Mouse (Mus musculus) gastrocnemius, adult 2 months (tissue): ENCODE results near the gene Trcg1. TPM values are rescaled to one million over a fixed set of nuclear protein-coding genes. Genes with fewer than 3 reads are reported as not detected.
A peak's percentile ranks its signal among the peaks of the same experiment; 100 is the strongest.

ENCODE experiments used
- DNase-seq: peaks from one replicate; pipeline ENCODE4 v3.0.0; 2022
- H3K27ac ChIP-seq: fragments of 200-600 bp; 2 replicates; pipeline ENCODE4 v1.8.1; 2022; ENCODE audit warnings: mild to moderate bottlenecking
- H3K4me3 ChIP-seq: fragments of 200-600 bp; 2 replicates; pipeline ENCODE4 v1.8.1; 2022; ENCODE audit warnings: mild to moderate bottlenecking, moderate library complexity
- CTCF ChIP-seq: fragments of 200-600 bp; IDR thresholded peaks from 2 replicates; pipeline ENCODE4 v1.8.1; 2022; ENCODE audit warnings: antibody characterized with exemption, mild to moderate bottlenecking, moderate library complexity
- intact Hi-C: fragments of 180-260 bp; cut with DNase I; formaldehyde crosslinking; loops from one replicate; pipeline ENCODE4 v1.15.1; 2025
- total RNA-seq, 2 experiments: library from RNA; stranded (reverse); gene quantifications; 2 replicates each; pipeline ENCODE4 v1.2.3; 2021

Trcg1 gene
- total RNA-seq, 2 experiments from 2014 or later: not detected

- Histone ChIP-seq H3K27ac (no peak overlapping the region), H3K4me3 (no peak overlapping the region)
- no peak for TF ChIP-seq CTCF
- intact Hi-C loops: no loop called here
- DNase-seq: no peak
These were observed 6.6 kb downstream of the Trcg1 start for GRCm38 (mm10) chr9:57242916-57243315.

DNA sequence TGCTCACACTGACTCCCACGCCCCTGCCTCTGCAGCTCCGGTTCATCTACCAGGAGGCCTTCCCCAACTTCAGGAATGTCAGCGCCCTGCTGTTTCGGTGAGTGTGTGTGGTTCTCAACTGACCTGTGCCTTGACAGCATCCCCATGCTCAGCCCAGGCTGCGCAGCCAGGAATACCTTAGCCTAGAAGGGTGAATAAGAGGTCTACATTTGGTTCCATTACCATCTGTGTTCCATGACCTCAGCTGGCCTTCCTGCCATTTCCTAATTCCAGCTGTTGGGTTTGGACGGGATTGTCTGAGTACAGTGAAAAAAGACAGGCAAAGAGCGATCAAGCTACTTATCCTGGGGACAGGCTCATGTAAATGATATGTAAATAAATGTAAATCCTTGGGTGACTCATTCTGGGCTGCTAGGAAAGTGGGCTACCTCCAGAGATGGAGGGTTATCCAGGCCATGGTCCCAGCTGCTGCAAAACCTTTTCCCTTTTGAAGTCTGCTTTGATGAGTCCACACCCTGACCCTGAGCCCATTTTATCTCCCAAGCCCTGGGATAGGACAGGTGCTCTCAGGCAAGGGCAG is 7.8 kb downstream of the Trcg1 start:
- no peak overlapping the region for H3K27ac ChIP-seq
- no peak overlapping the region for H3K4me3 ChIP-seq
- TF ChIP-seq CTCF: no peak
- intact Hi-C loops: no loop called here
- no peak for DNase-seq

- Histone ChIP-seq H3K4me3 (no peak overlapping the region), H3K27ac (no peak overlapping the region)
- TF ChIP-seq CTCF: no peak
- intact Hi-C loops: no loop called here
- no peak for DNase-seq
These were observed 10.1 kb downstream of the Trcg1 start for GRCm38 (mm10) chr9:57246482-57246881.

- no peak overlapping the region for H3K27ac ChIP-seq
- TF ChIP-seq CTCF: no peak
- intact Hi-C loops: no loop called here
These were observed 10.9 kb downstream of the Trcg1 start for GRCm38 (mm10) chr9:57247201-57247671.

DNA sequence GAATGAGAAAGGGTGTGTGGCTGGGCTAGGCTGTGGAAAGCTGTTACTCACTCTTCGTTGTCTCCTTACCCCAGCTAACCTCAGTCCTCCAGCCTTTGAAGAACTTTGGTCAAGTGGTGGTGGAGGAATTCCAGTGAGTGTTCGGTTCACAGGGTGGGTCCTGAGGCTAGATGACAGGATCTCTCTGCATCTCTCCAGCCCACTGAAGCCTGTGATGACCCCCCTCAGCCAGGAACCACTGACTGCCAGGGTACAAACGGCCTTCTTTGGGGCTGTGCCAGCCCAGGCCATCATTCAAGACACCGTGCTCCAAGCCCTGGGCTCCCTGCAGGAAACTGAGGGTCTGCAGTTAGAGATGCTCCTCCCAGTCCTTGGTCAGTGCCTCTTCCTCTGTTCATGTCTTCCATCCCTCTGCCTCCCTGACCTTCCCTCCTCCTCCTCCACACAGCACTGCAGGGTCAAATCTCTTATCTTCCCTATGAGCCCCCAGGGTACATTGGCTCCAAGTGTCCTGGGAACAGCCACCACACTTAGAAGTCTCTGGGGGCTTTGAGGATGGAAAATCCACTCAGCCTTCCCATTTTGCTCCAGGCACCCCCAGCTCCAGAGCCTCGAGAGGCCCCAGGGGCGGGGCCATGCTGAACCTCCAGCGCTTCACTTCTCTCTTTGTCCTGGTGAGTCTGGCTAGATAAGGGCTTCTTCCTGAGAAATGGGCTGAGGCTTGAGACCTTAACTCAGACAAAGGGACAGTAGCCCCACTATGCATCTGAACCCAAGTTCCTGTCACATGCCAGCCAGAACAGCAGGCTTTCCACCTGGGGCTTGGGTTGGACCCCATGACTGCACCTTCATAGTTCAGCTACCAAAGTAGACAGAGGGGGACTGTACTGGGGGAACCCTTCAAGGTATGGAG is 11.9 kb downstream of the Trcg1 start:
- intact Hi-C loops: no loop called here
- TF ChIP-seq CTCF: no peak
- DNase-seq: no peak

More at GRCm38 (mm10) chr9:57247201-57247671, 10.9 kb downstream of the Trcg1 start:
- no peak for DNase-seq
- no peak overlapping the region for H3K4me3 ChIP-seq

DNA sequence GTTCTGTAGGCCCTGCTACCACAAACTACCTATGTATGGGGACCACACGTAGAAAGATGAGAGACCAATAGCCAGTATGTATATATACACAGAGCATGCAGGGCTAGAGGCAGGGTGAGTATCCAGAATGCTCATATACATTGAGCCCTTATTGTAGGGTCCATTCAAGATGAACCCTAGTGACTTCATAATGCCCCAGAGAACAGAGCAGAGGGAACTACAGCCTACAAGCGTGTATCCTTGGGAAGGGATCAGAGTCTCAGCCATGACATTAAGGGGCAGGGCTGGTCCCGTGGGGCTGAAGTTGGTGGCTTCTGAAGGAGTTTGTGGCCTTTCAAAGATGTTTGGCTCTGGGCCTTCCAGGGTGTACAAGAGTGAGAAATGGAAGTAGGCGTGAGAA is 13.7 kb downstream of the Trcg1 start:
- TF ChIP-seq CTCF: no peak
- intact Hi-C loops: no loop called here
- no peak for DNase-seq
- Histone ChIP-seq H3K4me3 (no peak overlapping the region), H3K27ac (no peak overlapping the region)

More for the DNA sequence above, 11.9 kb downstream of the Trcg1 start:
- no peak overlapping the region for H3K4me3 ChIP-seq
- H3K27ac ChIP-seq: no peak overlapping the region

DNA sequence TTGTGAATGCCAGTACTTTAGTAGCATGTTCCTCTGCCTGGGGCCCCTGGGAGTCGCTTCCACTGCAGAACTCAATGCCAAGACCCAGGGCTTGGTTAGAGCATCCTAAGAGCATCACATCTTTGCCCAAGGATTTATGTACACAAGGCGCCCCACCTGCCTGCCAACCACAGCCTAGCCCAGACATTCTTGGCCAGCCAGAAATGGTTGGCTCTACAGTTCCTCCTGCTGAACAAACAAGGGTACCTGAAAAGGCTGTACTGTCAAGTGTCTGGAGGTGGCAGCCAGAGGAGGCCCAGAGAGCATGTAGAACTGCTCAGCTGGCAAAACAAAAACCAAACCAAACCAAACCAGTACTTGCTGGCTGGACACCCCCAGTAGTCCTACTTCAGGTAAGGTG is 14.8 kb downstream of the Trcg1 start:
- Histone ChIP-seq H3K27ac (no peak overlapping the region), H3K4me3 (no peak overlapping the region)
- intact Hi-C loops: no loop called here
- no peak for TF ChIP-seq CTCF
- DNase-seq: peak; percentile 13

DNA sequence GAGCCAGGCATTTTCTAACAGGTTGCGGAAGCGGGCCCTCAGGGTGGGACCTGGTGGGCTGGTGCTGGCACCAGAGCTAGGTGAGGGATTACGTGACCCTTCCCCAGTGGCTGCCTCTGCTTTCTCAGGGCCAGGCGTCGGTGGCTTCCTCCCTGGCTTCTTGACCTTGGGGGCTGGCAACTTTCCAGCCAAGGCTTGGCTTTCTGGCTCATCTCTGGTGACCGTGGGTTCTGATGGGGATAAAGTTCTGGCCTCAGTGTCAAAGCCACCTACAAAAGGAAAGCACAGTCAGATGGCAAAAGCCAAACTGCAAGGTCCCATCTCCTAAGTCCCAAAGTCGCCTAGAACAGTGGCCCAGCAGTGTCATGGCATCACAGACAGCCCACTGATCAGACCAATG is 17.7 kb downstream of the Trcg1 start:
- H3K27ac ChIP-seq: no peak overlapping the region
- TF ChIP-seq CTCF: no peak
- DNase-seq: no peak
- H3K4me3 ChIP-seq: no peak overlapping the region
- intact Hi-C loops: no loop called here

- no peak for DNase-seq
- intact Hi-C loops: no loop called here
- H3K27ac ChIP-seq: no peak overlapping the region
- TF ChIP-seq CTCF: no peak
- no peak overlapping the region for H3K4me3 ChIP-seq
These were observed 18.6 kb downstream of the Trcg1 start for GRCm38 (mm10) chr9:57254823-57255495.

DNA sequence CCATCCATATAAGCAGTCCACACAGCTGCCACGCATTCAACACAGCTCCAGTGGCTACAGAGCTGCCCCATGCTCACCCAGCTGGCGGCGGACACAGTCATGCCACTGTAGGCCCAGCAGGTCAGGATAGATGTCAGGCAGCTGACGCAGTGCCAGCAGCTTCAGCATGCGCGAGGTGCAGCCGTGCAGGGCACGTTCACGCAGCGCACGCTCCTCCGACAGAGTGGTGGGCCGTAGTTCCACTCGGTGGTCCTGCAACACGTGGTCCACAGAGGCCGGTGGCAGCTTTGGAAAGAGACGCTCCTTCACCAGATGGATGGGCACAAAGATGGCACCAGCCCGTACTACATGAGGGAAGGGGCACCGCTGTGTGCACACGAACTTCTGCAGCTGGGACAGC is 20.0 kb downstream of the Trcg1 start:
- Histone ChIP-seq H3K4me3 (no peak overlapping the region), H3K27ac (no peak overlapping the region)
- no peak for DNase-seq
- intact Hi-C loops: no loop called here
- no peak for TF ChIP-seq CTCF

- DNase-seq: no peak
- Histone ChIP-seq H3K27ac (no peak overlapping the region), H3K4me3 (no peak overlapping the region)
- intact Hi-C loops: no loop called here
- no peak for TF ChIP-seq CTCF
These were observed 20.5 kb downstream of the Trcg1 start for GRCm38 (mm10) chr9:57256861-57257260.

DNA sequence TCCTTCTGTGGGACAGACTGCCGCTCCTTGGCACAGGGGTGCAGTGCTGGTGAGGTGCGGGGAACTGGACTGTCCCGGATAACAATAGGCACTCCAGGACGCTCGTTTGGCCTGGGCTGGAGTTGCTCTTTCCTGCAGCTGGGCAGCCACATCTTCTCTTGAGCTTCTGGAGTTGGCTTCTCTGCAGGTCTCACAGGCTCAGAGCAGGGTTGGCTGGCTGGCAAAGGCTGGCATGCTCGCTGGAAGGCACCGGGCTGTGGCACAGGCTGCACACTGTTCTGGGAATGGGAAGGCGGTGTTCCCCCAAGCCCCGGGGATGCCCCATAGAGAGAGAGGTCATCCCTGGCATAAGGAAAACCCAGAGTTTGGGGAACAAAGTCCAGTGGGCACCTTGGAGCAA is 21.3 kb downstream of the Trcg1 start:
- intact Hi-C loops: loop anchor here (2.0 kb wide), 1 partner anchor 93 kb away; no protein-coding TSS in a partner anchor
- no peak for DNase-seq
- Histone ChIP-seq H3K4me3 (no peak overlapping the region), H3K27ac (no peak overlapping the region)
- TF ChIP-seq CTCF: no peak

- peak; percentile 94 for DNase-seq
- H3K4me3 ChIP-seq: no peak overlapping the region
These were observed 23.4 kb downstream of the Trcg1 start for GRCm38 (mm10) chr9:57259736-57260135.

More at GRCm38 (mm10) chr9:57259736-57260135, 23.4 kb downstream of the Trcg1 start:
- TF ChIP-seq CTCF: peak; percentile 99; the same call in 1 of the 2 replicates
- intact Hi-C loops: loop anchor here (1.0 to 2.0 kb wide), 2 partner anchors 91 to 174 kb away; no protein-coding TSS in a partner anchor
- H3K27ac ChIP-seq: no peak overlapping the region; the same call in 1 of the 2 replicates
